Mouse (Mus musculus) gonadal fat pad, adult 2 months (tissue): ENCODE results near the gene Ccdc155. TPM values are rescaled to one million over a fixed set of nuclear protein-coding genes. Genes with fewer than 3 reads are reported as not detected.
A peak's percentile ranks its signal among the peaks of the same experiment; 100 is the strongest.
"Not testable (repeated sequence)": the region's sequence is repeated elsewhere in the genome, so short reads cannot be mapped to it uniquely, and the experiment has no call there.

ENCODE experiments used
- DNase-seq: peaks from one replicate; pipeline ENCODE4 v3.0.0-alpha.2; 2012; ENCODE audit warnings: low read depth
- polyA plus RNA-seq: library from polyadenylated mRNA; depleted of rRNA; stranded (reverse); fragments of >200 nt; gene quantifications from 2 replicates; pipeline ENCODE4 v1.2.3, GENCODE M21; 2012

The Ccdc155 gene
- polyA plus RNA-seq, 1 experiment, result 0.41 TPM

DNA sequence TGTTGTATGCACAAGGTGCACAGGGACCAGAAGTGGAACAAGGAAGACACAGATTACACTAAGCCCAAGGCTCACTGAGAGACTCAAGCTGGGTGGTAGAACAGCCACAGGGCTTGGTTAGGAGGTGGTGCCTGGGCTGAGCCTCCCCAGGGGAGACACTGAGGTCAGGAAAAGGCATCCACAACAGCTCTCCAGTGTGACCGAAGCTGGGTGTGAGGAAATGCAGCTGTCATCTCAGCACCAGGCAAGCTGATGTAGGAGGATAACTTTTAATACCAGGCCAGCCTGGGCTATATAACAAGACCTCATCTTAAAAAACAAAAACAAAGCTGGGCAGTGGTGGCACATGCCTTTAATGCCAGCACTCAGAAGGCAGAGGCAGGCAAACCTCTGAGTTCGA, 13.5 kb downstream of the Ccdc155 start:
- DNase-seq, result no peak

- no peak for DNase-seq
These were observed 14.5 kb downstream of the Ccdc155 start for GRCm38 (mm10) chr7:45190186-45190585.

GRCm38 (mm10) chr7:45189600-45189999, 15.1 kb downstream of the Ccdc155 start:
- no peak for DNase-seq

- DNase-seq, result no peak
These were observed 18.8 kb downstream of the Ccdc155 start for GRCm38 (mm10) chr7:45185921-45186320.

GRCm38 (mm10) chr7:45183672-45184071, 21.0 kb downstream of the Ccdc155 start:
- no peak for DNase-seq

DNA sequence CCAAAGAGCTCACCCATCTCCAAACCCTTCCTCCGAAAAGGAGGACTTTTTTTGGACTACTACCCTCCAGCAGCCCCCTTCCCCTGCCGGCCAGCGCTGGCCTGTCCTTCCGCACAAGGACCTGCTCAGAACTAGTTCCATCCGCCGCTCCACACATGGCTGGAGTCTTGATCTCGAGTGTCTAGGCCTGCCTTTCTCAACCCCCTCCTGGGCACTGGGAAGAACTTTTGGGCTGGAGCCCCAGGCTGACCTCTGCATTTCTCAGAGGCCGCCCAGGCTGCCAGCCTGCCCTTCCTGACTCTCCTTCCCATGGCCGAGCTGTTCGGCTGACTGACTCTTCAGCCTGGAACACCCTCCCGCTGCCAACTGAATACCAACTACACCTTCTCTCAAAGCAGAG, 22.1 kb downstream of the Ccdc155 start:
- no peak for DNase-seq

GRCm38 (mm10) chr7:45182199-45182601, 22.5 kb downstream of the Ccdc155 start:
- DNase-seq, result peak; percentile 45

- DNase-seq, result no peak
These were observed 23.2 kb downstream of the Ccdc155 start for GRCm38 (mm10) chr7:45181540-45181939.

GRCm38 (mm10) chr7:45180896-45181477, 23.7 kb downstream of the Ccdc155 start, which contains the start of gene Pth2:
Gene Pth2 (plus strand): TSS chr7:45180995.
- no peak for DNase-seq

GRCm38 (mm10) chr7:45179469-45179868, 25.2 kb downstream of the Ccdc155 start, which contains the start of gene Gfy:
Gene Gfy (minus strand): TSS chr7:45179569.
- DNase-seq, result no peak

GRCm38 (mm10) chr7:45178550-45178949, 26.1 kb downstream of the Ccdc155 start:
- no peak for DNase-seq

DNA sequence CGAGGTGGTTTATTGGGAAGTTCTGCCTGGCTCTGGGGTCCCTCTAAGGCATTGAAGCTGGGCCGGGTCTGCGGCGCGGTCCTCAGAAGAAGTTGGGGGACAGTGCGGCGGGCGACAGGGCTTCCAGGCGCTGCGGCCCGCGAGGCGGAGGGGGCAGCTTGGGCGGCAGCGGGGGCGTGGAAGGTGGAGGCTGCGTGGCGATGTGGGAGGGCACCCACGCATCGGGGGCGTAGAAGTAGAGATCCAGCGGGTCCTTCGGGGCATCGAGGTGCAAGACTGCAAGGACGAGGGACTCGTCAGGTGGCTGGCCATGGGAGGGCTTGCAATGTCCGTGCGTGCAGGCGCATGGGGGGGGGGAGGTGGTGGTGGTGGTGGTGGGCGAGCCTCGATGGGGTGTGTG, 28.3 kb downstream of the Ccdc155 start:
- no peak for DNase-seq

GRCm38 (mm10) chr7:45175929-45176328, 28.8 kb downstream of the Ccdc155 start:
- no peak for DNase-seq

DNA sequence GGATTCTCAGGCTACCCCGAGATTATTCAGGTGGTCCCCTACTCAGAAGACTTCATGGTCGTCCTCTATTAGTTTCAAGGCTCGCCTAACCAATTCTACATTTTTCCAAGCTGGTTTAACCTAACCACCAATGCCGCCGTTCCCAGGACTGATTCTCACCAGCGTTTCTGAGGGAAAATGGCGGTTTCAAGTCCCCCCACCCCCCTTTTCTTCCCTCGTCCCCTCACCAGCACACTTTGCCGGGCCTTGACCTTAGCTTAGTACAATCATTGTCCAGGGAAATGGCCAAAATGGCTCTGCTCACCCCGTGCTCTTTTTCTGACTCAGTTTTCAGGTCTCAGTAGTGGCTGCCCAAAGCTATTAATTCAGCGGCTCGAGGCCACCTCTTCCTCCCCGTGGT, 29.3 kb downstream of the Ccdc155 start:
- no peak for DNase-seq

- DNase-seq, result no peak
These were observed 30.0 kb downstream of the Ccdc155 start for GRCm38 (mm10) chr7:45174567-45175280.

GRCm38 (mm10) chr7:45173772-45174171, 30.9 kb downstream of the Ccdc155 start:
- not testable (repeated sequence) for DNase-seq

- DNase-seq, result no peak
These were observed 31.7 kb downstream of the Ccdc155 start for GRCm38 (mm10) chr7:45172974-45173373.

GRCm38 (mm10) chr7:45169495-45169894, 35.2 kb downstream of the Ccdc155 start:
- no peak for DNase-seq

DNA sequence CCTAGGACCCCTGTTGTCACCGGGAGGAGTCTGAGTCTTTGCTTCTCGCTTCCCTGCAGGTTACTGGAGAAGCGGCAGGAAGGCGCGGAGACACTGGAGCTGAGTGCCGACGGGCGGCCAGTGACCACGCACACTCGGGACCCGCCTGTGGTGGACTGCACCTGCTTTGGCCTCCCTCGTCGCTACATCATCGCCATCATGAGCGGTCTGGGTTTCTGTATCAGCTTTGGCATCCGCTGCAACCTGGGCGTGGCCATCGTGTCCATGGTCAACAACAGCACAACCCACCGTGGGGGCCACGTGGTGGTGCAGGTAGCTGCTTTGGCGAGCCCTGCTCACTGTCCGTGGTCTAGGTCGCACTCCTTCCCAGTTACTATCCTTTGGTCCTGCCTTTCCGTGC, 36.0 kb downstream of the Ccdc155 start:
- DNase-seq, result no peak

- DNase-seq, result no peak
These were observed 36.8 kb downstream of the Ccdc155 start for GRCm38 (mm10) chr7:45167761-45168445.

DNA sequence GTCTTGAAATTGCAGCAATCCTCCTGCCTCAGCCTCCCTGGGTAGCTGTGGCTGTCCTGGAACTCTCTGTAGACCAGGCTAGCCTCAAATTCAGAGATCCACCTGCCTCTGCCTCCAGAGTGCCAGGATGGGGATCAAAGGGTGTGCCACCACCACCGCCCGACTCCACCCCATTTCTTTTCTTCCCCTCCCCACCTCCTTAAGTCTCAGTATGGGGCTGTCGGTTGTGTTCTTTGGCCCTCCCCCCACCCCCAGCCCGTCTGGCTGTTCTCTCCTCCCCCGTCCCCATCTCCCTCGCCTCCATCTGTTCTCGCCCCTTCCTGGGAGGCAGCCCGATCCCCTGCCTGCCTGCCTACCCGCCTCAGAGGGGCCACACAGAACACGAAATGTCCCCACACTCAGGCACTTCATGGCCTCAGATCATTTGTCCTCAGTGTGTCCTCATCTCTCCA, 37.7 kb downstream of the Ccdc155 start:
- no peak for DNase-seq

DNA sequence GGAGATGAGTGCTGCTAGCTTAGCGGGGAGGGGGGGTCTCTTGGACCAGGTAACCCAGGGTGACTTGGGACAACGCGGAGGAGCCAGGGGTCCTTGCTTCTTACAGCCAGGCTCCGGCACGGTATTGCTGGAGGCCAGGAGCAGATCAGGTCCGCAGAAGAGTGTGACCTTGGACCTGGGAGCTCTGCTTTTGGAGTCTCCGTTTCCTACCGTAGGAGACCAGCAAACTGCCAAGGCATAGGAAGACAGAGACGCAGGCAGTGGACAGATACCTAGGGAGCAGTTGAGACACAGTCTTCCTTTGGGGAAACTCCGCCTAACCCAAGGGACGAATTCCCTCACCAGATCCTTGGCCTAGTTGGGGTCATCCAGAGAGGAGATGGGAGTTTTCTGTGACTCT, 39.0 kb downstream of the Ccdc155 start:
- no peak for DNase-seq

GRCm38 (mm10) chr7:45164833-45165232, 39.9 kb downstream of the Ccdc155 start:
- no peak for DNase-seq
